Mouse (Mus musculus): ENCODE results near the gene Fndc9. TPM values are rescaled to one million over a fixed set of nuclear protein-coding genes. Genes with fewer than 3 reads are reported as not detected.

The Fndc9 gene
- polyA plus RNA-seq, 1 experiment from 2014 or later = 0.24 TPM

DNA sequence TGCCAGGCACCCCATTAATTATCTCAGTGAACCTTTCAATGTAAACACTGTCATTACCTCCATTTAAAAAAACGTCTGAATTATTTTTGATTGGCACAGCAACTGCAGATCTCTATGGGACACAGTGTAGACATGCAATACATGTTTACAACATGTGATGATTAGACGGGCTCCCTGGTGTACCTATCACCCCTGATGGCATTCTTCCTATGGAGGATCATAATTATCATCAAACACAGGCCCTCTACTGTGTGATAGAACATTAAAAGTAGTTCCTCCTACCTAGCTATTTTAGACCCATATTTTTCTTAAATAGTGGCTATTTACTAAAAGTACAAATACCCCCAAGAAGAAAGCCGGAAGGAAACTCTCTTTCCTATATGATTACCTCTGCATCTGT, 34.6 kb downstream of the Fndc9 start:
- DNase-seq (ENCODE audit: low spot score) = no peak

GRCm38 (mm10) chr11:46272058-46272681, 36.8 kb downstream of the Fndc9 start:
- ATAC-seq (replicated peaks; ENCODE audit: insufficient number of reproducible peaks, low FRiP score, low TSS enrichment, low read depth) (no peak), DNase-seq (ENCODE audit: low spot score) (no peak)
- Histone ChIP-seq H3K4me2 (ENCODE audit: low read depth, low read length) (no peak overlapping the region), H3K27me3 (ENCODE audit: control insufficient read depth, insufficient read depth, low read length) (no peaks in the 10 kb centered on the region), H3K4me3 (ENCODE audit: low read depth, low read length) (no peak overlapping the region), H3K9me3 (replicated peaks; ENCODE audit: control insufficient read depth, low read length) (no peaks in the 10 kb centered on the region), H3K27ac (replicated peaks; ENCODE audit: low read depth, low read length) (no peak overlapping the region), H3K9ac (replicated peaks; ENCODE audit: low read length) (no peak overlapping the region), H3K4me1 (ENCODE audit: control insufficient read depth, insufficient read depth, low read length) (no peaks in the 10 kb centered on the region), H3K36me3 (replicated peaks; ENCODE audit: control insufficient read depth, insufficient read depth, low read depth, low read length) (no peaks in the 10 kb centered on the region)
- 61% methylated on average over 8 of the region's 8 CpGs for WGBS

More for the DNA sequence above, 34.6 kb downstream of the Fndc9 start:
- Histone ChIP-seq H3K36me3 (replicated peaks; ENCODE audit: control insufficient read depth, insufficient read depth, low read depth, low read length) (no peaks in the 10 kb centered on the region), H3K9me3 (replicated peaks; ENCODE audit: control insufficient read depth, low read length) (no peaks in the 10 kb centered on the region), H3K4me3 (ENCODE audit: low read depth, low read length) (no peak overlapping the region), H3K9ac (replicated peaks; ENCODE audit: low read length) (no peak overlapping the region), H3K27ac (replicated peaks; ENCODE audit: low read depth, low read length) (no peak overlapping the region), H3K27me3 (ENCODE audit: control insufficient read depth, insufficient read depth, low read length) (no peaks in the 10 kb centered on the region), H3K4me1 (ENCODE audit: control insufficient read depth, insufficient read depth, low read length) (no peaks in the 10 kb centered on the region), H3K4me2 (ENCODE audit: low read depth, low read length) (no peak overlapping the region)
- no peak for ATAC-seq (replicated peaks; ENCODE audit: insufficient number of reproducible peaks, low FRiP score, low TSS enrichment, low read depth)
- 73% methylated on average over 3 of the region's 3 CpGs for WGBS

GRCm38 (mm10) chr11:46273969-46274368, 38.6 kb downstream of the Fndc9 start:
- Histone ChIP-seq H3K9ac (replicated peaks; ENCODE audit: low read length) (no peak overlapping the region), H3K27ac (replicated peaks; ENCODE audit: low read depth, low read length) (no peak overlapping the region), H3K9me3 (replicated peaks; ENCODE audit: control insufficient read depth, low read length) (no peaks in the 10 kb centered on the region), H3K4me1 (ENCODE audit: control insufficient read depth, insufficient read depth, low read length) (no peaks in the 10 kb centered on the region), H3K4me3 (ENCODE audit: low read depth, low read length) (no peak overlapping the region), H3K4me2 (ENCODE audit: low read depth, low read length) (no peak overlapping the region), H3K27me3 (ENCODE audit: control insufficient read depth, insufficient read depth, low read length) (no peaks in the 10 kb centered on the region), H3K36me3 (replicated peaks; ENCODE audit: control insufficient read depth, insufficient read depth, low read depth, low read length) (no peaks in the 10 kb centered on the region)
- 95% methylated on average over 3 of the region's 3 CpGs for WGBS
- DNase-seq (ENCODE audit: low spot score) = no peak
- ATAC-seq (replicated peaks; ENCODE audit: insufficient number of reproducible peaks, low FRiP score, low TSS enrichment, low read depth) = no peak

DNA sequence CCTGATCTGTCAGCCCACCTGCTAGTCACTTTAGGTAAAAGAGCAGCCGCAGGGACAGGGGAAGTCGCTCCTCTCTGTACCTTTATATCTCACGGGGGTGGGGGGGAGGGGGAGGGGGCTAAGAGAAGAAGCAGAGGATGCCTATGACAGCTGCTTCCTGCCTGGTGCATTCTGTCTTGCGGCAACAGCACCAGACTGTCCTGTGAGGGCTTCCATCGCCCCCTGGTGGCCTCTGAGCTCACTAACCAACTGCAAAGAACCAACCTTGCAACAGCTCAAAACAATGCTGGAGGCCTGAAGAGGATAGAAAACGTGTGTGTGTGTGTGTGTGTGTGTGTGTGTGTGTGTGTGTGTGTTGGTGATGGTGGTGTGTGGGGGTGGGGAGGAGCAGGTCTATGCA, 40.0 kb downstream of the Fndc9 start:
- Histone ChIP-seq H3K4me1 (ENCODE audit: control insufficient read depth, insufficient read depth, low read length) (no peaks in the 10 kb centered on the region), H3K27me3 (ENCODE audit: control insufficient read depth, insufficient read depth, low read length) (no peaks in the 10 kb centered on the region), H3K4me2 (ENCODE audit: low read depth, low read length) (no peak overlapping the region), H3K36me3 (replicated peaks; ENCODE audit: control insufficient read depth, insufficient read depth, low read depth, low read length) (no peaks in the 10 kb centered on the region), H3K27ac (replicated peaks; ENCODE audit: low read depth, low read length) (no peak overlapping the region), H3K4me3 (ENCODE audit: low read depth, low read length) (no peak overlapping the region), H3K9ac (replicated peaks; ENCODE audit: low read length) (no peak overlapping the region), H3K9me3 (replicated peaks; ENCODE audit: control insufficient read depth, low read length) (no peaks in the 10 kb centered on the region)
- WGBS = 13% methylated on average over 6 of the region's 6 CpGs
- ATAC-seq (replicated peaks; ENCODE audit: insufficient number of reproducible peaks, low FRiP score, low TSS enrichment, low read depth) (peak; percentile 51), DNase-seq (ENCODE audit: low spot score) (peak; percentile 82)

DNA sequence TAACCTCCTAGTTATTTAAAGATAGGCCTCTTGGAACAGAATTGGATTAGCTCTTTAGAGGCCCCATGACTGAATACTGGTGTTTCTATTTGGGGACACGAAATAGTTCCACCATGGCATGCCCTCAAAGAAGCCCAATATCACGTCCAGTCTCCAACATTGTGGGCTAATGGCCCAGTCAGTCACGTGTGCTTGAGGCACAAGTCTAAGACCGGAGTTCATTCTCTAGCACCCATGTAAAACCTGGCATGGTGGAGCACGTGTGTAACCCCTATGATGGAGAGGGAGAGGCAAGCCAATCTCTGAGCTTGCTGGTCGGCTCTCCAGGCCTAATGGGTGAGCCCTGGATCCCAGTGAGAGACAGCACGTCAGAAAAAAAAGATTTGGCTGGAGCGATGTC, 40.8 kb downstream of the Fndc9 start:
- H3K9me3 ChIP-seq (replicated peaks; ENCODE audit: control insufficient read depth, low read length) = no peaks in the 10 kb centered on the region
- DNase-seq (ENCODE audit: low spot score) (no peak), ATAC-seq (replicated peaks; ENCODE audit: insufficient number of reproducible peaks, low FRiP score, low TSS enrichment, low read depth) (no peak)
- H3K27ac ChIP-seq (replicated peaks; ENCODE audit: low read depth, low read length) = no peak overlapping the region
- WGBS = 95% methylated on average over 8 of the region's 8 CpGs
- no peaks in the 10 kb centered on the region for H3K36me3 ChIP-seq (replicated peaks; ENCODE audit: control insufficient read depth, insufficient read depth, low read depth, low read length)
- no peaks in the 10 kb centered on the region for H3K4me1 ChIP-seq (ENCODE audit: control insufficient read depth, insufficient read depth, low read length)
- H3K27me3 ChIP-seq (ENCODE audit: control insufficient read depth, insufficient read depth, low read length) = no peaks in the 10 kb centered on the region
- H3K9ac ChIP-seq (replicated peaks; ENCODE audit: low read length) = no peak overlapping the region
- H3K4me2 ChIP-seq (ENCODE audit: low read depth, low read length) = no peak overlapping the region
- H3K4me3 ChIP-seq (ENCODE audit: low read depth, low read length) = no peak overlapping the region

- peak; percentile 56 for DNase-seq (ENCODE audit: low spot score)
- H3K9me3 ChIP-seq (replicated peaks; ENCODE audit: control insufficient read depth, low read length) = no peaks in the 10 kb centered on the region
- no peak overlapping the region for H3K4me2 ChIP-seq (ENCODE audit: low read depth, low read length)
- H3K27me3 ChIP-seq (ENCODE audit: control insufficient read depth, insufficient read depth, low read length) = no peaks in the 10 kb centered on the region
- H3K4me1 ChIP-seq (ENCODE audit: control insufficient read depth, insufficient read depth, low read length) = no peaks in the 10 kb centered on the region
- no peak for ATAC-seq (replicated peaks; ENCODE audit: insufficient number of reproducible peaks, low FRiP score, low TSS enrichment, low read depth)
- no peak overlapping the region for H3K27ac ChIP-seq (replicated peaks; ENCODE audit: low read depth, low read length)
- H3K36me3 ChIP-seq (replicated peaks; ENCODE audit: control insufficient read depth, insufficient read depth, low read depth, low read length) = no peaks in the 10 kb centered on the region
- 40% methylated on average over 5 of the region's 5 CpGs for WGBS
- no peak overlapping the region for H3K9ac ChIP-seq (replicated peaks; ENCODE audit: low read length)
- no peak overlapping the region for H3K4me3 ChIP-seq (ENCODE audit: low read depth, low read length)
Measured at GRCm38 (mm10) chr11:46276778-46277177, 41.4 kb downstream of the Fndc9 start.

DNA sequence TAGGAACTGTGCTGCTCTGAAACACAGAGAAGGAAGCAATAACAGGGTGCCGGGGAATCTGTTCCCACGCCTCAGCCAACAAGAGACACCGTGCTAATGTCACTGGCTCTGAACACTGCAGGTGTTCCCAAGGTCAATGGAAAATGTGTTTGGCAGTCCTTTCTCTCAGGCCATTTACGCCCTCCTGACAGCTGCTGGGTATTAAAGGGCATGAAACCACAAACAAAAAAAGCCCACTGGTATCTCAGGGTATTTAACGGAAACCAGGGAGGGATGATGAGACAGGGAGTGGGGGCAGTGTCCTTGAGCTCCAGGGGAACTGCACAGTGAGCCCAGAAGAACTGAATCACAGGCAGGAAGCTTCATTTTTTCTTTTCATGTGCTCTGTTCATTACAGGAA, 42.8 kb downstream of the Fndc9 start:
- ATAC-seq (replicated peaks; ENCODE audit: insufficient number of reproducible peaks, low FRiP score, low TSS enrichment, low read depth) = no peak
- Histone ChIP-seq H3K9ac (replicated peaks; ENCODE audit: low read length) (no peak overlapping the region), H3K4me3 (ENCODE audit: low read depth, low read length) (no peak overlapping the region), H3K4me2 (ENCODE audit: low read depth, low read length) (no peak overlapping the region), H3K27ac (replicated peaks; ENCODE audit: low read depth, low read length) (no peak overlapping the region), H3K4me1 (ENCODE audit: control insufficient read depth, insufficient read depth, low read length) (no peaks in the 10 kb centered on the region), H3K36me3 (replicated peaks; ENCODE audit: control insufficient read depth, insufficient read depth, low read depth, low read length) (no peaks in the 10 kb centered on the region), H3K27me3 (ENCODE audit: control insufficient read depth, insufficient read depth, low read length) (no peaks in the 10 kb centered on the region), H3K9me3 (replicated peaks; ENCODE audit: control insufficient read depth, low read length) (no peaks in the 10 kb centered on the region)
- no peak for DNase-seq (ENCODE audit: low spot score)
- 74% methylated on average over 5 of the region's 5 CpGs for WGBS

GRCm38 (mm10) chr11:46278709-46279108, 43.4 kb downstream of the Fndc9 start:
- ATAC-seq (replicated peaks; ENCODE audit: insufficient number of reproducible peaks, low FRiP score, low TSS enrichment, low read depth) = no peak
- Histone ChIP-seq H3K27ac (replicated peaks; ENCODE audit: low read depth, low read length) (no peak overlapping the region), H3K9me3 (replicated peaks; ENCODE audit: control insufficient read depth, low read length) (no peaks in the 10 kb centered on the region), H3K4me2 (ENCODE audit: low read depth, low read length) (no peak overlapping the region), H3K4me3 (ENCODE audit: low read depth, low read length) (no peak overlapping the region), H3K4me1 (ENCODE audit: control insufficient read depth, insufficient read depth, low read length) (no peaks in the 10 kb centered on the region), H3K36me3 (replicated peaks; ENCODE audit: control insufficient read depth, insufficient read depth, low read depth, low read length) (no peaks in the 10 kb centered on the region), H3K27me3 (ENCODE audit: control insufficient read depth, insufficient read depth, low read length) (no peaks in the 10 kb centered on the region), H3K9ac (replicated peaks; ENCODE audit: low read length) (no peak overlapping the region)
- DNase-seq (ENCODE audit: low spot score) = no peak
- WGBS = 92% methylated on average over 12 of the region's 12 CpGs

All from embryonic facial prominence, embryonic 11.5 days (tissue).